Mouse (Mus musculus): ENCODE data around the gene Spata25. TPM values are rescaled to one million over a fixed set of nuclear protein-coding genes. Genes with fewer than 3 reads are reported as not detected.

Spata25 gene
- total RNA-seq, 2 experiments from 2014 or later, result 0.47 to 0.79 TPM

- Histone ChIP-seq H3K4me3 (no peak within 1 kb of the TSS), H3K27ac (no peak within 1 kb of the TSS)
- TF ChIP-seq CTCF (conservative IDR thresholded peaks at IDR 0.05), result no peak
- DNase-seq (ENCODE audit: low spot score in 2 of 2), result no peak
Observed at GRCm38 (mm10) chr2:164779481-164780086, 48.8 kb downstream of the Spata25 start, which contains the start of gene Tnnc2. Tnnc2 (minus strand) TSS chr2:164779967.

- no peak for TF ChIP-seq CTCF (conservative IDR thresholded peaks at IDR 0.05)
- Histone ChIP-seq H3K4me3 (no peak overlapping the region), H3K27ac (no peak overlapping the region)
- DNase-seq (ENCODE audit: low spot score in 2 of 2), result no peak
Observed at GRCm38 (mm10) chr2:164778809-164779208, 49.5 kb downstream of the Spata25 start.

- no peak overlapping the region for H3K4me3 ChIP-seq
- no peak for DNase-seq (ENCODE audit: low spot score in 2 of 2)
- TF ChIP-seq CTCF (conservative IDR thresholded peaks at IDR 0.05), result no peak
- no peak overlapping the region for H3K27ac ChIP-seq
Observed at GRCm38 (mm10) chr2:164778015-164778287, 50.4 kb downstream of the Spata25 start.

GRCm38 (mm10) chr2:164777246-164778014 lies 50.9 kb downstream of the Spata25 start:
- no peak overlapping the region for H3K27ac ChIP-seq
- H3K4me3 ChIP-seq, result no peak overlapping the region
- no peak for TF ChIP-seq CTCF (conservative IDR thresholded peaks at IDR 0.05)
- DNase-seq (ENCODE audit: low spot score in 2 of 2), result no peak

- no peak overlapping the region for H3K4me3 ChIP-seq
- H3K27ac ChIP-seq, result no peak overlapping the region
- no peak for TF ChIP-seq CTCF (conservative IDR thresholded peaks at IDR 0.05)
- DNase-seq (ENCODE audit: low spot score in 2 of 2), result no peak
Observed at GRCm38 (mm10) chr2:164776801-164777200, 51.5 kb downstream of the Spata25 start.

Other genes starting within 250 kb of the Spata25 start
- gene Wfdc6a, start 243.1 kb downstream of the Spata25 start, total RNA-seq (2021), result not detected
- not detected for gene Eppin, start 234.9 kb downstream of the Spata25 start, total RNA-seq (2021)
- not detected for gene Wfdc6b, start 215.0 kb downstream of the Spata25 start, total RNA-seq (2021)
- not detected for gene Wfdc8, start 214.9 kb downstream of the Spata25 start, total RNA-seq (2021)
- not detected for gene Wfdc16, start 189.7 kb downstream of the Spata25 start, total RNA-seq (2021)
- gene Wfdc10, start 172.5 kb downstream of the Spata25 start, total RNA-seq (2021), result not detected
- not detected for gene Wfdc9, start 172.0 kb downstream of the Spata25 start, total RNA-seq (2021)
- not detected for gene Wfdc11, start 154.4 kb downstream of the Spata25 start, total RNA-seq (2021)
- gene Wfdc13, start 143.4 kb downstream of the Spata25 start, total RNA-seq (2021), result not detected
- not detected for gene Spint4, start 130.0 kb downstream of the Spata25 start, total RNA-seq (2021)
- gene Spint5, start 113.2 kb downstream of the Spata25 start, total RNA-seq (2021), result not detected
- gene Wfdc3, start 82.6 kb downstream of the Spata25 start, total RNA-seq (2021), result 1 to 10 TPM in 1 of 2 experiments, under 1 TPM in 1; 0.64 to 1.3 TPM
- gene Dnttip1, start 82.6 kb downstream of the Spata25 start, total RNA-seq (2021), result 10 to 100 TPM; 40.4 to 41.2 TPM
- gene Ube2c, start 58.6 kb downstream of the Spata25 start, total RNA-seq (2021), result 1 to 10 TPM in 1 of 2 experiments, under 1 TPM in 1; 0.76 to 1.6 TPM
- not detected for gene Tnnc2, start 48.6 kb downstream of the Spata25 start, total RNA-seq (2021)
- gene Snx21, start 42.7 kb downstream of the Spata25 start, total RNA-seq (2021), result 10 to 100 TPM; 39.8 TPM
- gene Acot8, start 23.7 kb downstream of the Spata25 start, total RNA-seq (2021), result 10 to 100 TPM; 25.8 to 32.2 TPM
- 1 to 10 TPM; 7.2 to 8.9 TPM for gene Zswim3, start 23.4 kb downstream of the Spata25 start, total RNA-seq (2021)
- gene Zswim1, start 5.9 kb downstream of the Spata25 start, total RNA-seq (2021), result 10 to 100 TPM; 23.6 to 25.2 TPM
- gene Ctsa, start 4.3 kb upstream of the Spata25 start, total RNA-seq (2021), result 100 to 1,000 TPM; 103 to 108 TPM
- gene Neurl2, start 4.9 kb upstream of the Spata25 start, total RNA-seq (2021), result 1 to 10 TPM; 2.8 to 3.6 TPM
- gene Pltp, start 29.2 kb upstream of the Spata25 start, total RNA-seq (2021), result 10 to 100 TPM; 67.4 to 86.9 TPM
- 10 to 100 TPM; 45.9 to 49.6 TPM for gene Pcif1, start 50.8 kb upstream of the Spata25 start, total RNA-seq (2021)
- 10 to 100 TPM; 29.0 to 30.9 TPM for gene Zfp335, start 83.2 kb upstream of the Spata25 start, total RNA-seq (2021)
- gene Mmp9, start 112.2 kb upstream of the Spata25 start, total RNA-seq (2021), result 1 to 10 TPM; 1.4 to 2.2 TPM
- gene Slc12a5, start 132.3 kb upstream of the Spata25 start, total RNA-seq (2021), result 100 to 1,000 TPM; 406 to 409 TPM
- gene Ncoa5, start 206.3 kb upstream of the Spata25 start, total RNA-seq (2021), result 10 to 100 TPM; 57.8 to 63.8 TPM
- under 1 TPM; 0.33 to 0.91 TPM for gene Cd40, start 227.1 kb upstream of the Spata25 start, total RNA-seq (2021)

Data from layer of hippocampus, adult 2 months (tissue).